Mouse (Mus musculus): ENCODE data around the gene Coq6. TPM values are rescaled to one million over a fixed set of nuclear protein-coding genes. Genes with fewer than 3 reads are reported as not detected.
"Not testable (repeated sequence)": the region's sequence is repeated elsewhere in the genome, so short reads cannot be mapped to it uniquely, and the experiment has no call there.

The Coq6 gene
- polyA plus RNA-seq (2015; fragmentation: Nextera tagmentation; extraction: Ambion mirVana), result 47.5 and 53.8 TPM in 2 replicates

DNA sequence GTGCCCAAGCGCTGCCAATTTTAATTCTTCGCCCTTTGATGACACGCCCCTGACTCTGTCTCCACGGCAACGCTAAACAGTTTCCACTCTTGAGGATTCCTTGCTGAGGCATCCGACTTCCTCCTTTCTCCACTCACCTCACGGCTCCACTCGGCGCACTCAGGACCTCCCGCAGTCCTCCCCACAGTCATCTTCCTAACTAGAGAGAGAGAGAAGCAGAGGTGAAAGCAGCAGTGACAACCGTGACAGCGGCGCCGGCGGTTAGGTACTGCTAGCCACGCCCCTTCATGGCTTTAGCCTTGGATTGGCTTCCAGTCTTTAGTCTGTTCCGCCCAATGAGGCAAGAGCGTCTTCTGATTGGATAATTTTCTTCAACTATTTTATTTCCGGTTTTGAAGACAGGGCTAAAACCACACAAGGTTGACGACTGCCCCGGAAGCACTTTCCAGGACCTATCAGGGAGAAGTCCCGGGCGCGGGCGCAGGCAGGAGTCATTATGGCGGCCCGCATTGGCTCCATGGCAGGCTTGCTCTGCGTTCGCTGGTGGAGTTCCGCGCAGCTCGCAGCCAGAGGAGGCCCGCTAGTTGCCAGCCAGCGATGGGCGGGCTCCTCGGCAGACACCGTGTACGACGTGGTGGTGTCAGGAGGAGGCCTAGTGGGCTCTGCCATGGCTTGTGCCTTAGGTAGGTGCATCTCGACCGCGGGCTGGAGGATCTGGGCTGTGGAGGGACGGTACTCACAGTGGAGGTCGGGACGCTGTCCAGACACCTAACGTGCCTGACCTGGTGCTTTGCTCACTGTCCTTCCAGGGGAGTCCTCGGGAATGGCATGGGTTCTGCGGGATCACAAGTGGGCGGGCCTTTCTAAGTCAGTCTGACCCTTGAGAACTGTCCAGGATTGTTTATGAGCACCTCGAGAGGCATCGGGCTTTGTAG lies at the start of gene Coq6, which contains the start of gene Fam161b:
Coq6 (plus strand) TSS at position 103 of the 935 bp plus-strand sequence.
Fam161b (minus strand) TSS at position 279 of the 935 bp plus-strand sequence.
- Histone ChIP-seq H3K27ac (peak within 1 kb of the TSS; percentile 51; the same call in 1 of the 2 replicates), H3K36me3 (peaks cover under 1% of the 10 kb centered on the region; the same call in 1 of the 2 replicates), H3K9me3 (no peaks in the 10 kb centered on the region), H3K4me2 (replicated peaks) (peak within 1 kb of the TSS; percentile 73), H3K4me1 (replicated peaks) (peaks cover 9% of the 10 kb centered on the region), H3K4me3 (replicated peaks) (peak within 1 kb of the TSS; percentile 99), H3K9ac (peak within 1 kb of the TSS; percentile 95), H3K27me3 (replicated peaks) (no peaks in the 10 kb centered on the region)
- peak; percentile 99 for ATAC-seq
- under 1% methylated on average over 51 of the region's 51 CpGs for WGBS

DNA sequence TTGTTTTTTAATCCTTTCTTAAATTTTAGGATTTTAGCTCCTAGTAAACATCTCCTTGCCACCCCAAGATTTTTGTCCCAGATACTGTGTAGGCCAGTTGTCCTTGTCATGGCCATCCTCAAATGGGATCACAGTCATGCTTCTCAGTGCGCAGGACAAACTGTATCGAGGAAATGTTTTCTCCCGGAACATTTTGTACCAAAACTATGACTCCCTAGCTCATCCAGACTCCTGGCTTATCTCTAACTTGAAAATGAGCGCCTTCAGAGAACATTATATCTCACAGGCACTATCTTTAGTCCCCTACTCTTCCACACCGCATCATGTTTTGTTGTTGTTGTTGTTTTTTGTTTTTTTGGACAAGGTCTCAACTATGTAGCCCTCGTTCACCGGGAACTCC lies 45.5 kb upstream of the Coq6 start:
- Histone ChIP-seq H3K4me3 (replicated peaks) (peak overlapping the region; percentile 93), H3K27me3 (replicated peaks) (no peaks in the 10 kb centered on the region), H3K4me1 (replicated peaks) (peaks cover 13% of the 10 kb centered on the region), H3K4me2 (replicated peaks) (peak overlapping the region; percentile 83), H3K9ac (peak overlapping the region; percentile 99), H3K36me3 (peaks cover 4% of the 10 kb centered on the region; the same call in 1 of the 2 replicates), H3K9me3 (no peaks in the 10 kb centered on the region), H3K27ac (peak overlapping the region; percentile 97)
- no peak for ATAC-seq
- 34% methylated on average over 7 of the region's 7 CpGs for WGBS

DNA sequence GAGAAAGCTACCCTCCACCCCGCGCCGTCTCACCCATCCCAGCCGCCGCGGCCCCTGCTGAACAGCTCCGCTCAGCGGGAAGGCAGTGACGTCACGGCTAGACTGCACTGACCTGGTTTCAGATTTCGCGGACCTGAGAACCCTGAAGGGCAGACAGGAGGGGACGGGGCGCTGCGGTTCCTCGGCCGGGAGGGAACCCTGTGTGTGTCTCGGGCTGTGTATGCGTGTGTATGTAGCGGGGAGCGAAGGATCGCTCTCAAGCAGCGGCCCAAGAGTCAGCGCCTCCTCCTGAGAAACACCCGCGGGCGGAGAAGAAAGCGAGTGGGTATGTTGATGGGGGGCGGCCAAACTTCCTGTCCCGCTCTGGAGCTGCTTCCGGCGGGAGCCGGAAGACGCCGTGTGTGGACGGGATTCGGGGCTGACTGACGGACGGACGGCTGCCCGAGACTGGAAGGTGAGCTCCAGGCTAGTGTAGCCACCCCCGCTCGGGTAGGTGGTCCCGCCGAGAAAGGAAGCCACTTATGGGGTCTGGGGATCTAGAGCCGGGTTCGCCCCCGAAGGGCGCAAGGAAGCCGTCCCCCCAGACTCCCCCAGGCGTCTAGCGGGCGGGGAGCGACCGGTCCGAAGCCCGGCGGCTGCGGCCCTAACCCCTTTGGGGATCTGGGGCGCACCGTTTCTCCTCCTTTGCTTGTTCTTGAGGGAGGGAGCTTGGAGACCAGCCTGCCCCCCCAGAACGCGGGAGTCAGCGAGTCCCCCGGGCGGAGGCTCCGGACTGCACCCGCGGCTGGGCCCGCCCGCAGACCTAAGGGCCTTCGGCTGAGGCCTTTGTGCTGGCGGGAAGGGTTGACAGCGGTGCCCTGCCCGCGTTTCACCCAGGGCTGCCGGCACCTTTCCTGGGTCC lies 44.5 kb upstream of the Coq6 start, which contains the start of gene Zfp410:
Zfp410 (plus strand) TSS at position 132 of the 901 bp plus-strand sequence.
- H3K27ac ChIP-seq, result peak within 1 kb of the TSS; percentile 97
- peak within 1 kb of the TSS; percentile 93 for H3K4me3 ChIP-seq (replicated peaks)
- under 1% methylated on average over 77 of the region's 77 CpGs for WGBS
- ATAC-seq, result peak; percentile 98
- H3K36me3 ChIP-seq, result peaks cover 4% of the 10 kb centered on the region; the same call in 1 of the 2 replicates
- H3K9me3 ChIP-seq, result no peaks in the 10 kb centered on the region
- H3K4me2 ChIP-seq (replicated peaks), result peak within 1 kb of the TSS; percentile 83
- peak within 1 kb of the TSS; percentile 99 for H3K9ac ChIP-seq
- no peaks in the 10 kb centered on the region for H3K27me3 ChIP-seq (replicated peaks)
- peaks cover 16% of the 10 kb centered on the region for H3K4me1 ChIP-seq (replicated peaks)

DNA sequence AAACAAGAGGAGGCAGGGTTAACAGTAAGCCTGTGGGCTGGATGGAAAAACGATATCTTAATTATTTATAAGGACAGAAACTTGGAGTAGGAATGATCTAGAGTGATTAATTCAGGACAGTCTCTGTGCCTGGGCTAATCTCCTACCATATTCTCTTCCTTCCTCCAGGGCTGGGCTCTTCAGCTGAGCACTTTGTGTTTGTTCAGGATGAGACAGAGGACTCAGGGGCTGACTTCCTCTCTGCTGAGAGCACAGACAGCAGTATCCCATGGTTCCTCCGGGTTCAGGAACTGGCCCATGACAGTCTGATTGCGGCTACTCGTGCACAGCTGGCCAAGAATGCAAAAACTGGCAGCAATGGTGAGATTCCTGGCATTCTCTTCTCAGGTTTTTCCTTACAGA lies 34.3 kb upstream of the Coq6 start:
- H3K27me3 ChIP-seq (replicated peaks), result no peaks in the 10 kb centered on the region
- no peak overlapping the region for H3K4me3 ChIP-seq (replicated peaks)
- H3K4me2 ChIP-seq (replicated peaks), result no peak overlapping the region
- no peak overlapping the region for H3K27ac ChIP-seq
- peak; percentile 20; the same call in 1 of the 2 replicates for ATAC-seq
- no peak overlapping the region for H3K9ac ChIP-seq
- peaks cover 27% of the 10 kb centered on the region for H3K36me3 ChIP-seq
- no peaks in the 10 kb centered on the region for H3K9me3 ChIP-seq
- WGBS, result 56% methylated on average over 4 of the region's 4 CpGs
- H3K4me1 ChIP-seq (replicated peaks), result no peaks in the 10 kb centered on the region

DNA sequence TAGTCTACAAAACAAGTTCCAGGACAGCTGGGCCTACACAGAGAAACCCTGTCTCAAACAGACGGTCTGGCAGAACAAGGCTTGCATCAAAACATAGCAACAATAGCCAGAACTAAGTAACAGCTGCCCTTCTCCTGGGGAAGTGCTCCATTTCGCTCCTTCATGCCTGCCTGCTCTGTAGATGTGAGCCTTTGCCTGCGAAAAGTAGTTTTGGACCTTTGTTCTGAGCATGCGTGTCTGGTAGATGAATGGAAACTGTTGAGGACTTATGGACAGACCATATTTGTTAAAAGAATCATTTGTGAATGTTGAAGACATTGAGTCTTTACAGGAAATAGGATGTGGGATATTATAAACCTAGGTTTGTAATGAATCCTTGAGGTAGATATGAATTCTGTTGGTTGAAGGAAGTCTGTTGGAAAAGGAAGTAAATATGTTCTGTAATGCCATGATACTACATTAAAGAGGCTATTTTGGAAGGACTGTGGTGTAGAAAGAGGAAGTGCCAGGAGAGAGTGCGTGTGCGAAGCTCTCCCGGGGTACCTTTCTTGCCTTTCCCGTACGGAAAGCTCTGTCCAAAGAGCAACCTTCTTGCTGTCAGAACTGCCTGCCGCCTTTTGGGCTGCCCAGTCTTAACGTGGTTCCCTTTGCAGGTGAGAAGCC lies 24.4 kb upstream of the Coq6 start:
- H3K4me2 ChIP-seq (replicated peaks), result no peak overlapping the region
- H3K9ac ChIP-seq, result no peak overlapping the region
- WGBS, result 88% methylated on average over 11 of the region's 11 CpGs
- no peak for ATAC-seq
- H3K4me1 ChIP-seq (replicated peaks), result no peaks in the 10 kb centered on the region
- H3K36me3 ChIP-seq, result peaks cover 30% of the 10 kb centered on the region
- H3K27ac ChIP-seq, result no peak overlapping the region
- H3K27me3 ChIP-seq (replicated peaks), result no peaks in the 10 kb centered on the region
- no peak overlapping the region for H3K4me3 ChIP-seq (replicated peaks)
- no peaks in the 10 kb centered on the region for H3K9me3 ChIP-seq

DNA sequence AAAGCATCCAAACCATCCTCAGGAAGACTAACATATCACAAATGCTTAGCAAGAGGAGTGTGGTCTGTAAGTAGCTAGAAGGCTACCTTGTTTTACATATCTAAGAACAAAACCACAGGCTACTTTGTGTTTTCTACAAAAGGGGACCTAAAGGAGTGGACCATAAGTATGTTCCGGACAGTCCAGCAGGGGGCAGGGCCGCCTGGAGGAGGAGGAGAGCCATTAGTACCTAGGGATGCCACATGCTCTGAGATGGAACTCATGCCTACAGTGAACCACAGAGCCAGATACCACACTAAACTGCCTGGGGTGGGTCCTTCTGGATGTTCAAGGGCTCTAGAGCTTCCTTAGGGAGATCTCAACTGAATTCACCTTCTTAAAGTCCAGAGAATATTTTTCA lies 14.3 kb upstream of the Coq6 start:
- Histone ChIP-seq H3K4me2 (replicated peaks) (no peak overlapping the region), H3K9ac (no peak overlapping the region), H3K4me3 (replicated peaks) (no peak overlapping the region), H3K27ac (no peak overlapping the region), H3K36me3 (peaks cover 7% of the 10 kb centered on the region; the same call in 1 of the 2 replicates), H3K9me3 (no peaks in the 10 kb centered on the region), H3K4me1 (replicated peaks) (no peaks in the 10 kb centered on the region), H3K27me3 (replicated peaks) (no peaks in the 10 kb centered on the region)
- 29% methylated on average over 2 of the region's 2 CpGs for WGBS
- 0 out of 2 replicates have a peak, but pooled peaks have one; percentile 56 for ATAC-seq

DNA sequence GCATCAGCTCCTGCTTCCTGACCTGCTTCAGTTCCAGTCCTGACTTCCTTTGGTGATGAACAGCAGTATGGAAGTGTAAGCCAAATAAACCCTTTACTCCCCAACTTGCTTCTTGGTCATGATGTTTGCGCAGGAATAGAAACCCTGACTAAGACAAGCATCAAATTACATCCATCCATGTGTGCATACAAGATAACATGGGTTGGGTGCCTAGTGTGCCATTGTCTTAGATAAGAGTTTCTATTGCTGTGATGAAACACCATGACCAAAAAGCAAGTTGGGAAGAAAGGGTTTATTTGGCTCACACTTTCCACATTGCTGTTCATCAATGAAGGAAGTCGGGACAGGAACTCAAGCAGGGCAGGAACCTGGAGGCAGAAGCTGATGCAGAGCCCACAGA lies 2.8 kb upstream of the Coq6 start:
- H3K36me3 ChIP-seq; H3K9me3 ChIP-seq; H3K4me1 ChIP-seq (replicated peaks); H3K9ac ChIP-seq; H3K27me3 ChIP-seq (replicated peaks); ATAC-seq; H3K27ac ChIP-seq; H3K4me2 ChIP-seq (replicated peaks); H3K4me3 ChIP-seq (replicated peaks): not testable (repeated sequence)
- 81% methylated on average over 2 of the region's 2 CpGs for WGBS

DNA sequence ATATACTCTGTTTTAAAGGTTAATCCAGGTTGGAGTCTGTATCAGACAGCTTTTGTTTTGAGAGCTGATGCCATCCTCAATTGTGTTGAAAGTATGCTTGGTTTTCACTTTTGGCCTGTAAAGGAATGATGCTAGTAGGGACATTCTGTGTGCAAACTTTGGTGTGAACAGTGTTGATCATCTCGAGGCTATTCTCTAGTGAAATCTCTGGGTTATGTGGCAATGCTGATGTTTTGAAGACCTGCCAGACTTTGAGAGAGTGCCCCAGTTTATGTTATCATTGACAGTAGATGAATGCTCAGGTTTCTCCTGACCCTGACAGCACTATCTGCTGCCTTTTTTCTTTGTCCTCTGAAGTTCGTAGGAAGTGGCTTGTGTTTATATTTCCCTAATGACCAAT lies 1.4 kb downstream of the Coq6 start:
- peak overlapping the region; percentile 99 for H3K4me3 ChIP-seq (replicated peaks)
- 46% methylated on average over 2 of the region's 2 CpGs for WGBS
- H3K36me3 ChIP-seq, result peaks cover 3% of the 10 kb centered on the region; the same call in 1 of the 2 replicates
- no peak overlapping the region for H3K27ac ChIP-seq
- H3K4me2 ChIP-seq (replicated peaks), result peak overlapping the region; percentile 73
- ATAC-seq, result no peak
- H3K4me1 ChIP-seq (replicated peaks), result peaks cover 9% of the 10 kb centered on the region
- H3K27me3 ChIP-seq (replicated peaks), result no peaks in the 10 kb centered on the region
- H3K9ac ChIP-seq, result no peak overlapping the region
- no peaks in the 10 kb centered on the region for H3K9me3 ChIP-seq

DNA sequence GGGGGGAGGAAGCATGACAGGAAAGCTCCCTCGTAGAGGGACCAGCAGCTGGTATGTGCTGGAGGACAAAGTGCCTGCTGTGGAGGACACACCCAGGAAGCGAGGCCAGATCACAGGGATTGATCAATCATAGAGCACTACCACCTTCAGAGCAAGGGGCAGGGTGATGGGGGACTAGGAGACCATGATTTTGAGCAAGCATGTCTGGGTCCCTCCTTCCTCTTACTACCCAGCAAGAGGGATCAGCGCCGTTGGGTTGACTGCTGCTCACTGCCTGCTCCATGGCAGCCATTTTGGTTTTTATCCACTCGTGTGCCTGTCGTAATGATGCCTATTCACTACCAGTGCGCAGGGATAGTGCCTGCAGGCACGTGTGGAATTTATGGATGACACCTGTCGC lies 2.8 kb downstream of the Coq6 start:
- Histone ChIP-seq H3K9ac (no peak overlapping the region), H3K27ac (no peak overlapping the region), H3K4me2 (replicated peaks) (no peak overlapping the region), H3K27me3 (replicated peaks) (no peaks in the 10 kb centered on the region), H3K36me3 (peaks cover 3% of the 10 kb centered on the region; the same call in 1 of the 2 replicates), H3K4me1 (replicated peaks) (peaks cover 9% of the 10 kb centered on the region), H3K4me3 (replicated peaks) (no peak overlapping the region), H3K9me3 (no peaks in the 10 kb centered on the region)
- ATAC-seq, result no peak
- WGBS, result 83% methylated on average over 9 of the region's 9 CpGs

DNA sequence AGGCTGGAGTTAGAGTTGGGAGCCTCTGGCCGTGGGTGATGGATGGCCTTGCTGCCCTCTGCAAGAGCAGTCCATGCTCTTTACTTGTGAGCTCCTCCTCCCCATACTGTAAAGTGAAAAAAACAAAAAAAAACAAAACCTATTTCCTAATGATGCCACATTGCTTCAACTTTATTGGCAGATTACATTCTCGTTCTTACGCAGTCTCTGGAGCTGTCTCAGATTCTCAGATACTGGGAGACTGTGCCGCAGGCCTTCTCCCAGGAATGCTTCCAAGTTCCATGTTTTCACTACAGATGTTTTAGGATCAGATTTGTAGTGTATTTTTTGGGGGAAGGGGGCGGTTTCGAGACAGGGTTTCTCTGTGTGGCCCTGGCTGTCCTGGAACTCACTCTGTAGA lies 3.7 kb downstream of the Coq6 start:
- Histone ChIP-seq H3K27me3 (replicated peaks) (no peaks in the 10 kb centered on the region), H3K9me3 (no peaks in the 10 kb centered on the region), H3K9ac (no peak overlapping the region), H3K27ac (no peak overlapping the region), H3K4me3 (replicated peaks) (no peak overlapping the region), H3K36me3 (peaks cover 3% of the 10 kb centered on the region; the same call in 1 of the 2 replicates), H3K4me1 (replicated peaks) (peaks cover 9% of the 10 kb centered on the region), H3K4me2 (replicated peaks) (no peak overlapping the region)
- ATAC-seq, result no peak
- WGBS, result 96% methylated on average over 6 of the region's 6 CpGs

DNA sequence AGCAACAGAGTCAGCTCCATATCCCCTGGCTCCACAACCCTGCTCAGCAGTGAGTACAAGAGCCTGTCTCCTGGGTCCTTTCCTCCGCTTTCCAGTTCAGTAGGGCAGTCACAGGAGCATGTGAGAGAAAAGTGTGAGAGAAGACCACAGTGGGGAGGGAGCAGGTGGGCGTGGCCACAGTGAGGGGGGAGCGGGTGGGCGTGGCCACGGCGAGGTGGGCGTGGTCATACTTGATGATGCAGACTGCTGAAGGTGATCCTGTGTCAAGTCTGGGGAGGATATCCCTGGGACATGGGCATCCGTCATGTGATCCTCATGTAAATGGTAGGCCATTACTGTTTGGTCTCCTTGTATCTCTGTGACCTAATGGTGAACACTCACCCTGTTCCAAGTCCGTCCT lies 5.5 kb downstream of the Coq6 start:
- Histone ChIP-seq H3K36me3 (peaks cover 16% of the 10 kb centered on the region), H3K9ac (no peak overlapping the region), H3K4me3 (replicated peaks) (no peak overlapping the region), H3K27me3 (replicated peaks) (no peaks in the 10 kb centered on the region), H3K4me1 (replicated peaks) (peaks cover 6% of the 10 kb centered on the region), H3K9me3 (no peaks in the 10 kb centered on the region), H3K27ac (no peak overlapping the region), H3K4me2 (replicated peaks) (no peak overlapping the region)
- ATAC-seq, result no peak
- WGBS, result 68% methylated on average over 9 of the region's 9 CpGs
